Mouse (Mus musculus): Measurements from ENCODE around the gene Hist1h2af. TPM values are rescaled to one million over a fixed set of nuclear protein-coding genes. Genes with fewer than 3 reads are reported as not detected.

Hist1h2af gene
- total RNA-seq, 1 experiment: 1,402 TPM

DNA sequence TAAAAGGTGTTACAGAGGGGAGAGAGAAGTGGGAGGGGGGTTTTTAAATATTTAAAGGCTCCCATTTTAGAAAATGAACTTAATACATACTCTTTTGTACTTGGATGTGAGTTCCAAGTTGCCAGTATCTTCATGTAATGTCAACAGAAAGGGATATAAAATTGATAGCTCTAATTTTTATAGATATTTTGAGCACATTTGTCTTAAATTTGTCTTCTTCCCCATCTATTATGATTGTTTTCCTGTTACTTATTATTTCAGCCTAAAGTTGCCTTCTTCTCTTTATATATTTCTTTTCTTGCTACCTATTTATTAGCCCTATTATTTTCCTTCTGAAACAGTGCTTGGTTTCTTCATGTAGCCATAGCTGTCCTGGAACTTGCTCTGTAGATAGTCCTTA is 19.3 kb downstream of the Hist1h2af start, which contains the start of gene Hist1h1d:
Gene Hist1h1d (plus strand): TSS at position 301 of the 400 bp plus-strand sequence.
- peak within 1 kb of the TSS; percentile 63; the same call in 1 of the 2 replicates for H3K27ac ChIP-seq (ENCODE audit: insufficient read depth, low read depth, low read length, poor library complexity, severe bottlenecking)
- H3K4me1 ChIP-seq (ENCODE audit: control insufficient read depth in 2 of 2, insufficient read depth in 2 of 2, low read length in 2 of 2, poor library complexity in 1 of 2): 0 out of 4 replicates have a peak, but pooled peaks cover 0 to 2% of the 10 kb centered on the region in 2 experiments
- no peaks in the 10 kb centered on the region for H3K36me3 ChIP-seq (ENCODE audit: control insufficient read depth, insufficient read depth, low read length, poor library complexity, severe bottlenecking)
- TF ChIP-seq HCFC1 (IDR thresholded peaks at IDR 0.05; ENCODE audit: borderline replicate concordance, insufficient read depth, low read length) (no peak), MAFK (IDR thresholded peaks at IDR 0.05; ENCODE audit: insufficient read depth, low read depth, low read length) (no peak), ZC3H11A (IDR thresholded peaks at IDR 0.05; ENCODE audit: borderline replicate concordance, low read depth, low read length) (no peak)
- peak within 1 kb of the TSS in 1 of 2 experiments; percentile 3; a peak in 1 of 4 replicates for H3K4me3 ChIP-seq (ENCODE audit: insufficient read depth in 1 of 2, low read depth in 1 of 2, low read length in 2 of 2, poor library complexity in 1 of 2, severe bottlenecking in 1 of 2)
- DNase-seq (ENCODE audit: low read depth, low spot score): no peak
- in situ Hi-C loops (cut with MboI; ENCODE audit: low sequenced_read_pairs in 2 of 2, unreplicated experiment in 2 of 2): loop anchor here (10.0 to 25.0 kb wide), 3 partner anchors 192 to 1816 kb away; partner anchors contain the start of genes Hist1h4j (in 2 of the 2), Hist1h2ag (in 1 of the 2), Hist1h2ah (in 1 of the 2) and Hist1h2bb (in 1 of the 2)
- no peaks in the 10 kb centered on the region for H3K9me3 ChIP-seq (ENCODE audit: control insufficient read depth, insufficient read depth, low read depth, low read length)
- H3K9ac ChIP-seq (ENCODE audit: insufficient read depth, low read depth, low read length, poor library complexity, severe bottlenecking): peak within 1 kb of the TSS; percentile 50; the same call in 1 of the 2 replicates

DNA sequence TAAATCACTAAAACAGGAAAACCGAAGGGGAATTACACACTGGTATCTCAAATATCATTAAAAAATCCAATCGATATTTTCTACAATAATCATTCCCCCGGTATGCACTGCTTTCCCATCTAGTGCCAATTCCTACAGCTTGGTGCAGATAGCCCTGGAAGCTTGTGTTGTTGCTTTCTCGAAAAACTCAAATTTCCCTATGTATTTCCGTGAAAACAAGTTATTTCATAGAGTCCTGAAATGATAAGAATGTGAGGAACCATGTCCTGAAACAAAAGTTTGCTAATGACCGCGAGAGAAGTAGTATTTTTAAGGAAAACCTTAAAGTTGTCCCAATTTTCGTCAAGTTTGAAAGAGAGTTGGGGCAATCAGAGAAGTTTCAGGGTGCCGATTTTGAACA is 20.7 kb downstream of the Hist1h2af start:
- in situ Hi-C loops (cut with MboI; ENCODE audit: low sequenced_read_pairs in 2 of 2, unreplicated experiment in 2 of 2): loop anchor here (10.0 to 25.0 kb wide), 3 partner anchors 190 to 1817 kb away; partner anchors contain the start of genes Hist1h4j (in 2 of the 2), Hist1h2ag (in 1 of the 2), Hist1h2ah (in 1 of the 2) and Hist1h2bb (in 1 of the 2)
- DNase-seq (ENCODE audit: low read depth, low spot score): no peak
- peak overlapping the region; percentile 23 to 54; a peak in 3 of 4 replicates for H3K4me3 ChIP-seq (ENCODE audit: insufficient read depth in 1 of 2, low read depth in 1 of 2, low read length in 2 of 2, poor library complexity in 1 of 2, severe bottlenecking in 1 of 2)
- no peak overlapping the region; the same call in 1 of the 2 replicates for H3K27ac ChIP-seq (ENCODE audit: insufficient read depth, low read depth, low read length, poor library complexity, severe bottlenecking)
- H3K36me3 ChIP-seq (ENCODE audit: control insufficient read depth, insufficient read depth, low read length, poor library complexity, severe bottlenecking): no peaks in the 10 kb centered on the region
- H3K4me1 ChIP-seq (ENCODE audit: control insufficient read depth in 2 of 2, insufficient read depth in 2 of 2, low read length in 2 of 2, poor library complexity in 1 of 2): 0 out of 4 replicates have a peak, but pooled peaks cover 0 to 2% of the 10 kb centered on the region in 2 experiments
- no peaks in the 10 kb centered on the region for H3K9me3 ChIP-seq (ENCODE audit: control insufficient read depth, insufficient read depth, low read depth, low read length)
- no peak for TF ChIP-seq ZNF384 (IDR thresholded peaks at IDR 0.05; ENCODE audit: low read depth, low read length)
- no peak for TF ChIP-seq ZC3H11A (IDR thresholded peaks at IDR 0.05; ENCODE audit: borderline replicate concordance, low read depth, low read length)
- no peak for TF ChIP-seq HCFC1 (IDR thresholded peaks at IDR 0.05; ENCODE audit: borderline replicate concordance, insufficient read depth, low read length)
- TF ChIP-seq MAFK (IDR thresholded peaks at IDR 0.05; ENCODE audit: insufficient read depth, low read depth, low read length): no peak
- no peak for TF ChIP-seq CHD2 (IDR thresholded peaks at IDR 0.05; ENCODE audit: low read depth, low read length)
- peak overlapping the region; percentile 80; the same call in 1 of the 2 replicates for H3K9ac ChIP-seq (ENCODE audit: insufficient read depth, low read depth, low read length, poor library complexity, severe bottlenecking)

DNA sequence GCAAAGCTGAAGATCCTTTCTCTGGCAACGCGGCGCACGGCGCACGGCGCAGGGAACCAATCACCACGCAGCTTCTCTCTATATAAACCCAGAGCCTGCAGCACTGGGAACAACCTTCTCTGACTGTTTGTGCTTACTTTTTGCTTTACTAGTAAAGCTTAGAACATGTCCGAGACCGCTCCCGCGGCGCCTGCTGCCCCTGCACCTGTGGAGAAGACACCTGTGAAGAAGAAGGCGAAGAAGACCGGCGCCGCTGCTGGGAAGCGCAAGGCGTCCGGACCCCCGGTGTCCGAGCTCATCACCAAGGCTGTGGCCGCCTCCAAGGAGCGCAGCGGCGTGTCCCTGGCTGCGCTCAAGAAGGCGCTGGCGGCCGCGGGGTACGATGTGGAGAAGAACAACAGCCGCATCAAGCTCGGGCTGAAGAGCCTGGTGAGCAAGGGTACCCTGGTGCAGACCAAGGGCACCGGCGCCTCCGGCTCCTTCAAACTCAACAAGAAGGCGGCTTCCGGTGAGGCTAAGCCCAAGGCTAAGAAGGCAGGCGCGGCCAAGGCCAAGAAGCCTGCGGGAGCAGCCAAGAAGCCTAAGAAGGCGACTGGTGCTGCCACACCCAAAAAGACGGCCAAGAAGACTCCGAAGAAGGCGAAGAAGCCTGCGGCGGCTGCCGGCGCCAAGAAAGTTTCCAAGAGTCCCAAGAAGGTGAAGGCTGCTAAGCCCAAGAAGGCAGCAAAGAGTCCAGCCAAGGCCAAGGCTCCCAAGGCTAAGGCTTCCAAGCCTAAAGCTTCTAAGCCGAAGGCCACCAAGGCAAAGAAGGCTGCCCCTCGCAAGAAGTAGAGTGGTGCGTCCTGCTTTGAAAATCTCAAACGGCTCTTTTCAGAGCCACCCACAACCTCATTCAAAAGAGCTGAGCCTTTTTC is 21.5 kb downstream of the Hist1h2af start:
- H3K9ac ChIP-seq (ENCODE audit: insufficient read depth, low read depth, low read length, poor library complexity, severe bottlenecking): peak overlapping the region; percentile 74

DNA sequence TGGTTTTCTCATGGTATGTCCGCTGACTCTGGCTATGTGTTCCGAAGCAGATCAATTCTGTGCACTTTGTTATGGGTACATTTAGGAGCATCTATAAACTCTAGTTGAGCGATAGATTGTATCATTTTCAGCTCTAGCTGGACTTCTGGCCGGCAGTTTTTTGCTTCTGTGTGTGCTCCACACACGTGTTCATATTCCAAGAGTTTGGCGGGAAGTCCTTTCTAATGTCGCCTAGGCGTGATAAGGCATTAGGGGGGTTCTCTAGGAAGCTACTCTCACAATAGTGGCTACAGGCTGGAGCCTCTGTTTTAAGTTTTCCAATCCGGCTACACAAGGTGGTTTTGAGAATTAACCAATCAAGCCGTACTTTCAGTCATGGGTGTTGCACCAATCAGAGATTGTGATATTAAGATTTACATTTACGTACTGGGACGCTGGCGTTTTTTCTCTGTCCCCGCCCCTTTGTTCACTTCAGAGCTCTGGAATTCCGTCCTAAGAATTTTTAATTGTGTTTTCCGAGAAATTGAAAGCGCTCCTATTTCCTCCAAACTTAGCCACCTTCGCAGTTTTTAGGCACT is 22.2 kb downstream of the Hist1h2af start:
- peak; percentile 81 for DNase-seq (ENCODE audit: low read depth, low spot score)
- Histone ChIP-seq H3K36me3 (ENCODE audit: control insufficient read depth, insufficient read depth, low read length, poor library complexity, severe bottlenecking) (no peaks in the 10 kb centered on the region), H3K4me3 (ENCODE audit: insufficient read depth in 1 of 2, low read depth in 1 of 2, low read length in 2 of 2, poor library complexity in 1 of 2, severe bottlenecking in 1 of 2) (peak overlapping the region; percentile 52 to 56), H3K9me3 (ENCODE audit: control insufficient read depth, insufficient read depth, low read depth, low read length) (no peaks in the 10 kb centered on the region), H3K4me1 (ENCODE audit: control insufficient read depth in 2 of 2, insufficient read depth in 2 of 2, low read length in 2 of 2, poor library complexity in 1 of 2) (0 out of 4 replicates have a peak, but pooled peaks cover 0 to 2% of the 10 kb centered on the region in 2 experiments), H3K9ac (ENCODE audit: insufficient read depth, low read depth, low read length, poor library complexity, severe bottlenecking) (peak overlapping the region; percentile 74), H3K27ac (ENCODE audit: insufficient read depth, low read depth, low read length, poor library complexity, severe bottlenecking) (peak overlapping the region; percentile 90)
- TF ChIP-seq ZNF384 (IDR thresholded peaks at IDR 0.05; ENCODE audit: low read depth, low read length) (peak; percentile 65; the same call in 1 of the 2 replicates), MAFK (IDR thresholded peaks at IDR 0.05; ENCODE audit: insufficient read depth, low read depth, low read length) (no peak), CHD2 (IDR thresholded peaks at IDR 0.05; ENCODE audit: low read depth, low read length) (peak; percentile 82)
- in situ Hi-C loops (cut with MboI; ENCODE audit: low sequenced_read_pairs in 2 of 2, unreplicated experiment in 2 of 2): loop anchor here (10.0 to 25.0 kb wide), 3 partner anchors 189 to 1819 kb away; partner anchors contain the start of genes Hist1h4j (in 2 of the 2), Hist1h2ag (in 1 of the 2), Hist1h2ah (in 1 of the 2) and Hist1h2bb (in 1 of the 2)

More for the DNA sequence above, 21.5 kb downstream of the Hist1h2af start:
- no peak for DNase-seq (ENCODE audit: low read depth, low spot score)
- 0 out of 4 replicates have a peak, but pooled peaks cover 0 to 2% of the 10 kb centered on the region in 2 experiments for H3K4me1 ChIP-seq (ENCODE audit: control insufficient read depth in 2 of 2, insufficient read depth in 2 of 2, low read length in 2 of 2, poor library complexity in 1 of 2)
- no peaks in the 10 kb centered on the region for H3K36me3 ChIP-seq (ENCODE audit: control insufficient read depth, insufficient read depth, low read length, poor library complexity, severe bottlenecking)
- H3K9me3 ChIP-seq (ENCODE audit: control insufficient read depth, insufficient read depth, low read depth, low read length): no peaks in the 10 kb centered on the region
- H3K4me3 ChIP-seq (ENCODE audit: insufficient read depth in 1 of 2, low read depth in 1 of 2, low read length in 2 of 2, poor library complexity in 1 of 2, severe bottlenecking in 1 of 2): peak overlapping the region; percentile 52 to 54
- in situ Hi-C loops (cut with MboI; ENCODE audit: low sequenced_read_pairs in 2 of 2, unreplicated experiment in 2 of 2): loop anchor here (10.0 to 25.0 kb wide), 3 partner anchors 190 to 1818 kb away; partner anchors contain the start of genes Hist1h4j (in 2 of the 2), Hist1h2ag (in 1 of the 2), Hist1h2ah (in 1 of the 2) and Hist1h2bb (in 1 of the 2)
- peak overlapping the region; percentile 90 for H3K27ac ChIP-seq (ENCODE audit: insufficient read depth, low read depth, low read length, poor library complexity, severe bottlenecking)
- TF ChIP-seq ZNF384 (IDR thresholded peaks at IDR 0.05; ENCODE audit: low read depth, low read length) (no peak), CHD2 (IDR thresholded peaks at IDR 0.05; ENCODE audit: low read depth, low read length) (no peak), ZC3H11A (IDR thresholded peaks at IDR 0.05; ENCODE audit: borderline replicate concordance, low read depth, low read length) (no peak), MAFK (IDR thresholded peaks at IDR 0.05; ENCODE audit: insufficient read depth, low read depth, low read length) (no peak)
